8 mouse cellular contexts compared by ENCODE assay signal in genomic region chr3:30855604-30856458, GRCm38 (mm10). TPM values are rescaled to one million over a fixed set of nuclear protein-coding genes. Genes with fewer than 3 reads are reported as not detected.
DNase-seq lines count a peak whose midpoint lies in the region; ATAC-seq and TF ChIP-seq lines count a peak whose summit lies in the region.

TSS of gene Gpr160 (plus strand) at chr3:30855950.

- TF ChIP-seq CTCF in E14TG2a.4 (conservative IDR thresholded peaks at IDR 0.05; ENCODE audit: low read length) = peak; percentile 57
- TF ChIP-seq CTCF in testis, adult 2 months (IDR thresholded peaks at IDR 0.05; ENCODE audit: control insufficient read depth, insufficient read depth, insufficient replicate concordance, low read depth, low read length) = peak; percentile 65

- no peaks in the 10 kb centered on the region for H3K36me3 ChIP-seq in E14TG2a.4 (ENCODE audit: insufficient read depth, low read length)
- no peaks in the 10 kb centered on the region for H3K36me3 ChIP-seq in forebrain, embryonic 16.5 days (ENCODE audit: control insufficient read depth, insufficient read depth)
- no peaks in the 10 kb centered on the region for H3K36me3 ChIP-seq in neural tube, embryonic 14.5 days (ENCODE audit: control insufficient read depth, insufficient read depth, low read length)
- no peaks in the 10 kb centered on the region for H3K36me3 ChIP-seq in testis, adult 2 months (ENCODE audit: control insufficient read depth, insufficient read depth, low read length)

- peak; percentile 25 for DNase-seq in cerebellum, adult 11 months
- peak; percentile 17 for DNase-seq in heart, postnatal 25 days (ENCODE audit: low spot score)
- DNase-seq in layer of hippocampus, adult 11-12 months (ENCODE audit: low spot score) = peak; percentile 76
- peak; percentile 71 to 74 for DNase-seq in lung, adult 18-20 months

- H3K27ac ChIP-seq in forebrain, embryonic 16.5 days (ENCODE audit: low read length) = no peak within 1 kb of the TSS
- no peak within 1 kb of the TSS for H3K27ac ChIP-seq in neural tube, embryonic 14.5 days (ENCODE audit: low read depth, low read length)
- peak within 1 kb of the TSS; percentile 98 for H3K27ac ChIP-seq in testis, adult 2 months (ENCODE audit: control insufficient read depth, insufficient read depth, low read depth, low read length)

- no peaks in the 10 kb centered on the region for H3K9me3 ChIP-seq in E14TG2a.4 (ENCODE audit: low read length)
- H3K9me3 ChIP-seq in forebrain, embryonic 16.5 days (ENCODE audit: control insufficient read depth, low read length) = no peaks in the 10 kb centered on the region
- no peaks in the 10 kb centered on the region for H3K9me3 ChIP-seq in neural tube, embryonic 14.5 days (ENCODE audit: control insufficient read depth, low read length)

- WGBS in forebrain, embryonic 16.5 days = under 1% methylated on average over 71 of the region's 75 CpGs
- under 1% methylated on average over 67 of the region's 75 CpGs for WGBS in neural tube, embryonic 14.5 days

- H3K27me3 ChIP-seq in E14TG2a.4 (ENCODE audit: insufficient read depth, low read length) = peaks cover 33% of the 10 kb centered on the region
- peaks cover 4% of the 10 kb centered on the region; the same call in 1 of the 2 replicates for H3K27me3 ChIP-seq in forebrain, embryonic 16.5 days (replicated peaks; ENCODE audit: control insufficient read depth, insufficient read depth, low read length)
- peaks cover 12% of the 10 kb centered on the region; the same call in 1 of the 2 replicates for H3K27me3 ChIP-seq in neural tube, embryonic 14.5 days (ENCODE audit: control insufficient read depth, insufficient read depth, low read length)
- no peaks in the 10 kb centered on the region for H3K27me3 ChIP-seq in testis, adult 2 months (ENCODE audit: control insufficient read depth, insufficient read depth, low read length)

- H3K4me2 ChIP-seq in forebrain, embryonic 16.5 days (ENCODE audit: low read length) = peak within 1 kb of the TSS; percentile 97
- H3K4me2 ChIP-seq in neural tube, embryonic 14.5 days (ENCODE audit: low read depth, low read length) = peak within 1 kb of the TSS; percentile 94

- peak within 1 kb of the TSS; percentile 97 for H3K4me3 ChIP-seq in E14TG2a.4 (replicated peaks; ENCODE audit: low read length)
- H3K4me3 ChIP-seq in forebrain, embryonic 16.5 days (replicated peaks; ENCODE audit: low read length) = peak within 1 kb of the TSS; percentile 60
- peak within 1 kb of the TSS; percentile 51 for H3K4me3 ChIP-seq in neural tube, embryonic 14.5 days (ENCODE audit: low read depth, low read length)
- peak within 1 kb of the TSS; percentile 99 for H3K4me3 ChIP-seq in testis, adult 2 months (ENCODE audit: control insufficient read depth, low read depth, low read length)

- intact Hi-C loops in heart, postnatal 25 days (cut with DNase I) = loop anchor here (5.0 to 10.0 kb wide), 2 partner anchors 71 to 161 kb away; partner anchors contain the start of gene Lrrc31

- H3K9ac ChIP-seq in forebrain, embryonic 16.5 days (replicated peaks; ENCODE audit: low read depth, low read length) = peak within 1 kb of the TSS; percentile 61
- peak within 1 kb of the TSS; percentile 62 for H3K9ac ChIP-seq in neural tube, embryonic 14.5 days (replicated peaks; ENCODE audit: low read depth, low read length)

- H3K4me1 ChIP-seq in E14TG2a.4 (replicated peaks; ENCODE audit: low read depth, low read length) = peaks cover 33% of the 10 kb centered on the region
- peaks cover 8% of the 10 kb centered on the region for H3K4me1 ChIP-seq in forebrain, embryonic 16.5 days (replicated peaks; ENCODE audit: control insufficient read depth, insufficient read depth, low read length)
- 0 out of 2 replicates have a peak, but pooled peaks cover 3% of the 10 kb centered on the region for H3K4me1 ChIP-seq in neural tube, embryonic 14.5 days (ENCODE audit: control insufficient read depth, insufficient read depth, low read length)
- H3K4me1 ChIP-seq in testis, adult 2 months (ENCODE audit: control insufficient read depth, insufficient read depth, low read length) = peaks cover 8% of the 10 kb centered on the region

- TF ChIP-seq POLR2A in testis, adult 2 months (IDR thresholded peaks at IDR 0.05; ENCODE audit: control insufficient read depth, low read depth, low read length) = peak; percentile 89

- peak; percentile 76 for ATAC-seq in forebrain, embryonic 16.5 days
- ATAC-seq in neural tube, embryonic 14.5 days (ENCODE audit: low read depth) = peak; percentile 91

RNA-seq across cellular contexts. Expression of gene Gpr160, which starts in this region (rescaled TPM):
- 0.65 and 1.3 TPM in 2 replicates for polyA plus RNA-seq in forebrain, embryonic 16.5 days (2015; fragmentation: Nextera tagmentation; extraction: Ambion mirVana)
- 1 to 10 TPM in 1 of 2 experiments, under 1 TPM in 1; 0.99 to 1.0 TPM for total RNA-seq in heart, postnatal 25 days (2021)
- polyA plus RNA-seq in neural tube, embryonic 14.5 days (2014; fragmentation: Nextera tagmentation; extraction: Ambion mirVana) = 1.6 and 1.7 TPM in 2 replicates
- polyA plus RNA-seq in testis, adult 2 months (2012; rRNA removed) = 191 and 218 TPM in 2 replicates

Comparison
In these comparisons a context has a peak if more than half of its experiments do, and no peak if none do; other contexts are left out.
1. RNA of gene Gpr160 (polyA plus RNA-seq): 191 to 218 TPM in testis, adult 2 months; 1.6 to 1.7 TPM in neural tube, embryonic 14.5 days and 0.65 to 1.3 TPM in forebrain, embryonic 16.5 days; every median in the first group is over 10 times any median in the second.
2. DNase-seq: peak in every context shown above with its lines; median percentile 76 in layer of hippocampus, adult 11-12 months; 72 in lung, adult 18-20 months; 25 in cerebellum, adult 11 months; 17 in heart, postnatal 25 days.
3. Peak in every context shown above with its lines, with median percentiles within 50 percentile points of each other: H3K4me3 ChIP-seq.